In the genomic region with DNA sequence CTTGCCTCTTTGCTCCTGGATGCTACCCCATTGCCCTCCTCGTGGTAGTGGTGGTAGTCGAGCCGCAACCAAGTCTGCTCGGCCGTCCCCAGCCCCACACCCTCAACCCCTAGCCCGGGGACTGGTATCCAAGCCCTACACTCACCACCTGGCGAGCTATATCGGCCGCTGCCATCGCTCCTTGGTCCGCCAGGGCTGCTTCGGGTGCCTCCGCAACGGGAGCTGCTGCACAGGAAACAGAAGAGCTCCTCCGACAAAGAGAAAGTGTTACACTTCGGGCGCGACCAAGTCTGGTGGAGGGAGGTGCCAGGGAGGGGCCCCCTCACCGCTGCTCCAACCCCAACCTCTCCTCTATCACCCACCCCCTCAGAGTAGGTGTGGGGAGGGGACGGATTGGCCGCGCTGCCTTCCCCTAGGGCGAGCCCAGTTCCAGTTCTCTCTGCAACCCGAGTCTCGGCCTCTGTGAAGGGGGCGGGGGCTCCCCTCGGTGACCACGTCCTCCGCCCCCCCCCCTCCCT, we compare ENCODE assay signal across 8 mouse cellular contexts. TPM values are rescaled to one million over a fixed set of nuclear protein-coding genes. Genes with fewer than 3 reads are reported as not detected.
A peak's percentile ranks its signal among the peaks of the same experiment; 100 is the strongest.
DNase-seq lines count a peak whose midpoint lies in the region; ATAC-seq and TF ChIP-seq lines count a peak whose summit lies in the region.

No protein-coding gene starts in this region.

- 10% methylated on average over 28 of the region's 29 CpGs for WGBS in bone marrow, adult 2 months
- 15% methylated on average over 16 of the region's 29 CpGs for WGBS in embryonic facial prominence, embryonic 14.5 days
- 12% methylated on average over 19 of the region's 29 CpGs for WGBS in heart, embryonic 13.5 days
- 26% methylated on average over 27 of the region's 29 CpGs for WGBS in kidney, postnatal 0 days
- WGBS in liver, embryonic 16.5 days (ENCODE audit: insufficient replicate concordance), result 16% methylated on average over 25 of the region's 29 CpGs
- WGBS in neural tube, embryonic 11.5 days, result 19% methylated on average over 24 of the region's 29 CpGs
- 10% methylated on average over 19 of the region's 29 CpGs for WGBS in stomach, postnatal 0 days

- peaks cover 3% of the 10 kb centered on the region for H3K4me1 ChIP-seq in bone marrow, adult 2 months (ENCODE audit: control insufficient read depth, insufficient read depth, low read length)
- peaks cover 7% of the 10 kb centered on the region; the same call in 1 of the 2 replicates for H3K4me1 ChIP-seq in embryonic facial prominence, embryonic 14.5 days (ENCODE audit: control insufficient read depth, insufficient read depth, low read length)
- peaks cover 29% of the 10 kb centered on the region for H3K4me1 ChIP-seq in heart, embryonic 13.5 days
- no peaks in the 10 kb centered on the region for H3K4me1 ChIP-seq in kidney, postnatal 0 days (replicated peaks; ENCODE audit: insufficient read depth, low read length)
- no peaks in the 10 kb centered on the region; the same call in 1 of the 2 replicates for H3K4me1 ChIP-seq in liver, embryonic 16.5 days (ENCODE audit: control insufficient read depth, low read depth, low read length)
- no peaks in the 10 kb centered on the region for H3K4me1 ChIP-seq in neural tube, embryonic 11.5 days (ENCODE audit: control insufficient read depth, insufficient read depth, low read length)
- H3K4me1 ChIP-seq in stomach, postnatal 0 days (replicated peaks; ENCODE audit: control insufficient read depth, insufficient read depth), result no peaks in the 10 kb centered on the region

- DNase-seq in embryonic facial prominence, embryonic 14.5 days (ENCODE audit: low spot score), result peak; percentile 83
- DNase-seq in kidney, postnatal 0 days (ENCODE audit: low spot score), result peak; percentile 80
- peak; percentile 77 for DNase-seq in neural tube, embryonic 11.5 days (ENCODE audit: low spot score)
- peak; percentile 74 for DNase-seq in stomach, postnatal 0 days (ENCODE audit: low spot score)

- peak overlapping the region; percentile 78 for H3K4me3 ChIP-seq in bone marrow, adult 2 months (replicated peaks; ENCODE audit: control insufficient read depth, low read depth, low read length)
- H3K4me3 ChIP-seq in embryonic facial prominence, embryonic 14.5 days (ENCODE audit: low read depth, low read length), result peak overlapping the region; percentile 58
- H3K4me3 ChIP-seq in heart, embryonic 13.5 days, result peak overlapping the region; percentile 74
- H3K4me3 ChIP-seq in kidney, postnatal 0 days (replicated peaks; ENCODE audit: low read depth, low read length), result peak overlapping the region; percentile 52
- H3K4me3 ChIP-seq in liver, embryonic 16.5 days (ENCODE audit: low read depth, low read length), result peak overlapping the region; percentile 66
- peak overlapping the region; percentile 53 for H3K4me3 ChIP-seq in neural tube, embryonic 11.5 days (ENCODE audit: low read depth, low read length)
- peak overlapping the region; percentile 52 for H3K4me3 ChIP-seq in stomach, postnatal 0 days (ENCODE audit: low read depth, low read length)

- no peak for TF ChIP-seq CTCF in bone marrow, adult 2 months (IDR thresholded peaks at IDR 0.05; ENCODE audit: control insufficient read depth, insufficient read depth, low read length)
- no peak for TF ChIP-seq CTCF in kidney, postnatal 0 days (IDR thresholded peaks at IDR 0.05; ENCODE audit: low read depth)
- TF ChIP-seq CTCF in stomach, postnatal 0 days (IDR thresholded peaks at IDR 0.05; ENCODE audit: low read depth), result 0 out of 2 replicates have a peak, but pooled peaks have one; percentile 1

- H3K27me3 ChIP-seq in embryonic facial prominence, embryonic 14.5 days (replicated peaks; ENCODE audit: control insufficient read depth, insufficient read depth, low read length), result no peaks in the 10 kb centered on the region
- no peaks in the 10 kb centered on the region for H3K27me3 ChIP-seq in heart, embryonic 13.5 days (replicated peaks)
- no peaks in the 10 kb centered on the region for H3K27me3 ChIP-seq in kidney, postnatal 0 days (ENCODE audit: insufficient read depth, low read length)
- H3K27me3 ChIP-seq in liver, embryonic 16.5 days (ENCODE audit: control insufficient read depth, insufficient read depth, low read depth, low read length), result no peaks in the 10 kb centered on the region
- no peaks in the 10 kb centered on the region for H3K27me3 ChIP-seq in neural tube, embryonic 11.5 days (ENCODE audit: control insufficient read depth, insufficient read depth, low read length)
- no peaks in the 10 kb centered on the region for H3K27me3 ChIP-seq in stomach, postnatal 0 days (ENCODE audit: control insufficient read depth, insufficient read depth, low read length)

- peak; percentile 37; the same call in 1 of the 2 replicates for TF ChIP-seq POLR2A in bone marrow, adult 2 months (IDR thresholded peaks at IDR 0.05; ENCODE audit: borderline replicate concordance, control insufficient read depth, low read depth, low read length)

- H3K9me3 ChIP-seq in embryonic facial prominence, embryonic 14.5 days (ENCODE audit: control insufficient read depth, low read length), result no peaks in the 10 kb centered on the region
- no peaks in the 10 kb centered on the region for H3K9me3 ChIP-seq in heart, embryonic 13.5 days
- no peaks in the 10 kb centered on the region for H3K9me3 ChIP-seq in kidney, postnatal 0 days (replicated peaks; ENCODE audit: low read length)
- H3K9me3 ChIP-seq in liver, embryonic 16.5 days (replicated peaks; ENCODE audit: control insufficient read depth, low read length), result no peaks in the 10 kb centered on the region
- H3K9me3 ChIP-seq in neural tube, embryonic 11.5 days (ENCODE audit: control insufficient read depth, low read length), result no peaks in the 10 kb centered on the region
- no peaks in the 10 kb centered on the region for H3K9me3 ChIP-seq in stomach, postnatal 0 days (ENCODE audit: control insufficient read depth, low read length)

- H3K36me3 ChIP-seq in embryonic facial prominence, embryonic 14.5 days (ENCODE audit: control insufficient read depth, insufficient read depth, low read length), result no peaks in the 10 kb centered on the region
- H3K36me3 ChIP-seq in heart, embryonic 13.5 days, result no peaks in the 10 kb centered on the region
- H3K36me3 ChIP-seq in kidney, postnatal 0 days (ENCODE audit: insufficient read depth, low read length), result no peaks in the 10 kb centered on the region
- H3K36me3 ChIP-seq in liver, embryonic 16.5 days (ENCODE audit: control insufficient read depth, insufficient read depth), result no peaks in the 10 kb centered on the region
- no peaks in the 10 kb centered on the region for H3K36me3 ChIP-seq in neural tube, embryonic 11.5 days (ENCODE audit: control insufficient read depth, insufficient read depth, low read length)
- H3K36me3 ChIP-seq in stomach, postnatal 0 days (ENCODE audit: control insufficient read depth, insufficient read depth, low read length), result no peaks in the 10 kb centered on the region

- no peak for TF ChIP-seq EP300 in stomach, postnatal 0 days (optimal IDR thresholded peaks at IDR 0.05)

- H3K27ac ChIP-seq in bone marrow, adult 2 months (ENCODE audit: control insufficient read depth, insufficient read depth, low read depth, low read length, poor library complexity), result peak overlapping the region; percentile 83
- H3K27ac ChIP-seq in embryonic facial prominence, embryonic 14.5 days (replicated peaks; ENCODE audit: low read depth, low read length), result peak overlapping the region; percentile 68; the same call in 1 of the 2 replicates
- H3K27ac ChIP-seq in heart, embryonic 13.5 days (replicated peaks), result peak overlapping the region; percentile 85
- 0 out of 2 replicates have a peak overlapping the region, but pooled peaks have one; percentile 42 for H3K27ac ChIP-seq in kidney, postnatal 0 days
- no peak overlapping the region for H3K27ac ChIP-seq in liver, embryonic 16.5 days (ENCODE audit: low read length)
- peak overlapping the region; percentile 39; the same call in 1 of the 2 replicates for H3K27ac ChIP-seq in neural tube, embryonic 11.5 days (ENCODE audit: low read depth, low read length)
- peak overlapping the region; percentile 40; the same call in 1 of the 2 replicates for H3K27ac ChIP-seq in stomach, postnatal 0 days (replicated peaks)

- H3K9ac ChIP-seq in embryonic facial prominence, embryonic 14.5 days (ENCODE audit: low read depth, low read length), result peak overlapping the region; percentile 70
- H3K9ac ChIP-seq in heart, embryonic 13.5 days, result peak overlapping the region; percentile 86
- peak overlapping the region; percentile 46 for H3K9ac ChIP-seq in kidney, postnatal 0 days (ENCODE audit: low read depth, low read length)
- H3K9ac ChIP-seq in liver, embryonic 16.5 days (ENCODE audit: low read depth, low read length), result peak overlapping the region; percentile 52
- peak overlapping the region; percentile 62 for H3K9ac ChIP-seq in neural tube, embryonic 11.5 days (ENCODE audit: low read length)
- H3K9ac ChIP-seq in stomach, postnatal 0 days (ENCODE audit: low read length), result peak overlapping the region; percentile 47

- H3K4me2 ChIP-seq in embryonic facial prominence, embryonic 14.5 days (ENCODE audit: low read depth, low read length), result peak overlapping the region; percentile 65
- peak overlapping the region; percentile 75 for H3K4me2 ChIP-seq in heart, embryonic 13.5 days
- peak overlapping the region; percentile 78 for H3K4me2 ChIP-seq in kidney, postnatal 0 days (ENCODE audit: low read length)
- H3K4me2 ChIP-seq in liver, embryonic 16.5 days (ENCODE audit: low read depth, low read length), result peak overlapping the region; percentile 65
- H3K4me2 ChIP-seq in neural tube, embryonic 11.5 days (ENCODE audit: low read depth), result peak overlapping the region; percentile 58
- H3K4me2 ChIP-seq in stomach, postnatal 0 days (replicated peaks; ENCODE audit: low read depth), result peak overlapping the region; percentile 66

- ATAC-seq in CD4-positive, CD25-positive, alpha-beta regulatory T cell, adult 4 months, result peak; percentile 91
- peak; percentile 96 for ATAC-seq in embryonic facial prominence, embryonic 14.5 days (ENCODE audit: low read depth)
- peak; percentile 83 for ATAC-seq in heart, embryonic 13.5 days (ENCODE audit: extremely low read depth, insufficient number of reproducible peaks, low FRiP score, low TSS enrichment)
- peak; percentile 94 for ATAC-seq in kidney, postnatal 0 days (replicated peaks; ENCODE audit: low FRiP score, low read depth)
- ATAC-seq in liver, embryonic 16.5 days (ENCODE audit: low read depth), result peak; percentile 93
- peak; percentile 86 for ATAC-seq in neural tube, embryonic 11.5 days (ENCODE audit: insufficient read depth, low FRiP score, low TSS enrichment)
- peak; percentile 92 for ATAC-seq in stomach, postnatal 0 days (ENCODE audit: low FRiP score, low TSS enrichment)

RNA-seq across cellular contexts. Expression of gene Sept6, which starts 2.3 kb away (rescaled TPM):
- polyA plus RNA-seq in CD4-positive, CD25-positive, alpha-beta regulatory T cell, adult 4 months (2017; shearing (Covaris generic)), result 100 to 1,000 TPM; 150 to 159 TPM
- 12.6 and 17.5 TPM in 2 replicates for polyA plus RNA-seq in bone marrow, adult 2 months (2011; ENCODE audit: insufficient read depth, insufficient read length, low replicate concordance, missing spikeins)
- 30.5 and 37.3 TPM in 2 replicates for polyA plus RNA-seq in embryonic facial prominence, embryonic 14.5 days (2014; fragmentation: Nextera tagmentation; extraction: Ambion mirVana)
- polyA plus RNA-seq in heart, embryonic 13.5 days (2015; fragmentation: Nextera tagmentation; extraction: Ambion mirVana), result 50.9 and 55.0 TPM in 2 replicates
- polyA plus RNA-seq in kidney, postnatal 0 days (2015; fragmentation: Nextera tagmentation; extraction: Ambion mirVana), result 12.3 and 13.1 TPM in 2 replicates
- 4.0 and 4.3 TPM in 2 replicates for polyA plus RNA-seq in liver, embryonic 16.5 days (2015; fragmentation: Nextera tagmentation; extraction: Ambion mirVana)
- 59.3 and 65.5 TPM in 2 replicates for polyA plus RNA-seq in neural tube, embryonic 11.5 days (2014; fragmentation: Nextera tagmentation; extraction: Ambion mirVana)
- polyA plus RNA-seq in stomach, postnatal 0 days (2015; fragmentation: Nextera tagmentation; extraction: Ambion mirVana), result 7.7 and 8.1 TPM in 2 replicates

RNA-seq across cellular contexts. Expression of gene Sowahd, which starts 59.4 kb away (rescaled TPM):
- not detected for polyA plus RNA-seq in CD4-positive, CD25-positive, alpha-beta regulatory T cell, adult 4 months (2017; shearing (Covaris generic))
- not detected in 2 replicates for polyA plus RNA-seq in bone marrow, adult 2 months (2011; ENCODE audit: insufficient read depth, insufficient read length, low replicate concordance, missing spikeins)
- 0.30 and 0.35 TPM in 2 replicates for polyA plus RNA-seq in embryonic facial prominence, embryonic 14.5 days (2014; fragmentation: Nextera tagmentation; extraction: Ambion mirVana)
- 0.33 and 0.41 TPM in 2 replicates for polyA plus RNA-seq in heart, embryonic 13.5 days (2015; fragmentation: Nextera tagmentation; extraction: Ambion mirVana)
- 0.11 TPM in 1 of 2 replicates, not detected in the other for polyA plus RNA-seq in kidney, postnatal 0 days (2015; fragmentation: Nextera tagmentation; extraction: Ambion mirVana)
- not detected in 2 replicates for polyA plus RNA-seq in liver, embryonic 16.5 days (2015; fragmentation: Nextera tagmentation; extraction: Ambion mirVana)
- not detected in 2 replicates for polyA plus RNA-seq in neural tube, embryonic 11.5 days (2014; fragmentation: Nextera tagmentation; extraction: Ambion mirVana)
- 0.16 and 0.21 TPM in 2 replicates for polyA plus RNA-seq in stomach, postnatal 0 days (2015; fragmentation: Nextera tagmentation; extraction: Ambion mirVana)
